Mouse (Mus musculus): ENCODE data around the gene Ift172. TPM values are rescaled to one million over a fixed set of nuclear protein-coding genes. Genes with fewer than 3 reads are reported as not detected.
A peak's percentile ranks its signal among the peaks of the same experiment; 100 is the strongest.

Ift172 gene
- total RNA-seq, 2 experiments from 2014 or later, result 95.7 to 101 TPM

DNA sequence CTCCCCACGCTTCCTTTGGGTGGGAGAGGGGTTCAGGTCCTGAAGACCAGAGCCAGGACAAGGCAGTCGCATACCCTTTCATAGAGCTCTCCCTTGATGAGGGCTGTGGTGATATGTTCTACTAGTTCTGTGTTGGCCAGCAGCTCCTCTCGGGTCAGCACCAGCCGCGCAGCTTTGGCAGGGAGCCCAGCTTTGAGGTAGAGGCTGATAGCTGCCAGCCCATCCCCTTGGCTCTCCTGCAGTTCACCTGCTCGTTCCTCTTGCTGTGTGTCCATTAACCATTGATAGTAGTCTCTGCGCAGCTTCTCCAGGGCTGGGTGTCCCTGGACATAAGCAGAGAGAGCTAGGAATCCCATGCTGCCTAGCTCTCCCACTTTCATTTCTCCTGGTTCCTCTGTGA lies 24.8 kb downstream of the Ift172 start:
- DNase-seq (ENCODE audit: low spot score in 2 of 2), result no peak

DNA sequence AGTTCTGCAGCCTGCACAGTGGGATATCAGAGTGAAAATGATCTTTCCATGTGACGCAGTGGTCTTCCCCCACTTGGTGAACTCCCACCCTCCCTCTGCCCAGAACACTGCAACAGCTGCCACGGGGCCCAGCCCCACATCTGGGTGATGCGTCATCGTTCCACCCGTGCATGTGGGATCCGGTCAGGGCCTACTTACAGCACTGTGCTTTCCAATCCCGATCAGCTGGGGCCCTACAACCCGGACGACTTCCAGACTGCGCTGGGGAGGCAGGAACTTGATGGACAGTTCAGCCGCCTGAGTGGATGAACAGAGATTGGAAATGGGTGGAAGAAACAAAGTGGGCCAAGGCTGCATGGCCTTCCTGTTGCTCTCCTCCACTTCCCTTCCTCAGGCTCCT lies 33.3 kb downstream of the Ift172 start:
- DNase-seq (ENCODE audit: low spot score in 2 of 2), result no peak

DNA sequence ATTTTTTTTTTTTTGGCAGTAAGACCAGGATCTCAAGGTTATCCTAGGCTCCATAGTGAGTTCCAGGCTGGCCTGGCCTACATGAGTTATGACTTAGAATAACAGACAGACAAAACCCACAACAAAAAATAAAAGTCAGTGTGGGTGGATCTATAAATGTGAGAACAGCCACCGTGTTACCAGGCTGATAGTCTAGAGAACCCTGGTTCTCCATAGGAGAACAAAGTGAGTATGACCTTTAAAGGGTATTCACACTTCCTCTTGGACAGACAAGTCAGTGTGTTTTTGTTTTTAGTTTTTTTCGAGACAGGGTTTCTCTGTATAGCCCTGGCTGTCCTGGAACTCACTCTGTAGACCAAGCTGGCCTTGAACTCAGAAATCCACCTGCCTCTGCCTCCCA lies 34.9 kb downstream of the Ift172 start:
- no peak for DNase-seq (ENCODE audit: low spot score in 2 of 2)

DNA sequence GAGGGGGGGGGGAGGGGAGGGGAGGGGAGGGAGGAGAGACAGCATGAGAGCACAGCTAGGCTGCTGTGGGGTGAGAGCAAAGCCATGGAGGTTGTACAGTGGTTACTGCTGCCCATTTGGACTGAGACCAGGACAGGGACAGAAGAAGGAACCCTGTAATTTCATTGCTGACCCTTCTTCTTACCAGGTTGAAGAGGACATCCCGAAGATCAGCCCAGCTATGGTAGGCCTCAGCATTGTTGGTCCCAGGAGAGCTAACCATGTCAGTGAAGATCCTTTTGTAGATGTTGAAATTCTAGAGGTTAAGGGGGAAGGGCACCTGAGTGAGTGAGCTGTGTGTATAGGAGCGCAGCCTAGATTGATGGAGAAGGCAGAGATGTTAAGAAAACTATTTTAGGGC lies 35.5 kb downstream of the Ift172 start:
- DNase-seq (ENCODE audit: low spot score in 2 of 2), result no peak

DNA sequence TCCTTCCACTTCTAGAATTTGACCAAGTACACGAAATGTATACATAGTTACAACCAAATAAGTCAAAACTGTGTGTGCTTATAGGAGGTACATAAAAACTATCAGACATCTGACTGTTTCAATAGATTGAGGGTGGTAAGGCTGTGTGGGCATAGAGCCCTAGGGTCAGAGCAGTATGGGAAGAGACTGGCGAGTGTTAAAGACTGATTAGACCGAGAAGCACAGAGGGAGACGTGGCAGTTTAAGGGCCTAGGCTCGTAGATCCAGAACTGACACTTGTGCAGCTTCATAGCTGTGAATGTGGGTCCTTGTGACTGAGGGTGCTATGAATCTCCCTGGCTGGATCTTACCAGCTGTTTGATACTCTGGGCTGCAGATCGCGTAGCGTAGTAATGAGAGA lies 36.0 kb downstream of the Ift172 start:
- no peak for DNase-seq (ENCODE audit: low spot score in 2 of 2)

DNA sequence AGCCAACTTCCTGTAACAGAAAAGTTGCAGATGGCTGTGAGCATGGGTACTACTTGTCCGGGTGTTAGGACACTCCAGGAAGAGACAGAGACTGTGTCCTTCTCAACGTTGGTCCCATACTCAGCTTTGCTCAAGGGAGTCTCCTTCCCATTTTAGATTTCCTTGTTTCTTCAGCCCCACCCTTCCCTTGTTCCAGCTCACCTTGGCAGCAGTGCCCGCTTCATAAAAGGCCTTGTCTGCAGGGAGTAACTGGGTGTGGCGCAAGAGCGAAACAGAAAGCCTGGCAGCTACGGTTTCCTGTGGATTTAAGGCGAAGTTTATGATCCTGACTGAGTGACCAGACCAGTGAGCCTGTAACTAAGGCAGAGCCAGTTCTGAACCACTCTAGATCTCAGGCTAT lies 36.5 kb downstream of the Ift172 start:
- no peak for DNase-seq (ENCODE audit: low spot score in 2 of 2)

DNA sequence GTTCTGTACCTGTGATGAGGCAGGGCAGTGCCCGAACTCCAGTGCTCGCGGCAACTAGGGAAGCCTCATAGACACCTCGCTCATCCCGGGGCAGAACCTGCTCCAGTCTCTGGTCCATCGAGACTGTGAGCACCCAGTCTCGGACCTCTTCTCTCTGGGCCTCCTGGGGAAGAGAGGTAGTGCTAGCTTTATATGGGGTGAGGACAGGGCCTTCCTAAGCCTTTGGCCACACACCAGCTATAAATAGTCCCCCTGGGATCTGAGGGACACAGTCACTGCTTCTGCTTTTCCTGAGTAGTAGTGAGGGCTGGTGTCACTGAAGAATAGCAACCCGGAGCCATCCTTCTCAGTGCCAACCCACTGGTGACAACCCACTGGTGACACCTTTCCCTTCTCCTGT lies 37.1 kb downstream of the Ift172 start:
- DNase-seq (ENCODE audit: low spot score in 2 of 2), result no peak

DNA sequence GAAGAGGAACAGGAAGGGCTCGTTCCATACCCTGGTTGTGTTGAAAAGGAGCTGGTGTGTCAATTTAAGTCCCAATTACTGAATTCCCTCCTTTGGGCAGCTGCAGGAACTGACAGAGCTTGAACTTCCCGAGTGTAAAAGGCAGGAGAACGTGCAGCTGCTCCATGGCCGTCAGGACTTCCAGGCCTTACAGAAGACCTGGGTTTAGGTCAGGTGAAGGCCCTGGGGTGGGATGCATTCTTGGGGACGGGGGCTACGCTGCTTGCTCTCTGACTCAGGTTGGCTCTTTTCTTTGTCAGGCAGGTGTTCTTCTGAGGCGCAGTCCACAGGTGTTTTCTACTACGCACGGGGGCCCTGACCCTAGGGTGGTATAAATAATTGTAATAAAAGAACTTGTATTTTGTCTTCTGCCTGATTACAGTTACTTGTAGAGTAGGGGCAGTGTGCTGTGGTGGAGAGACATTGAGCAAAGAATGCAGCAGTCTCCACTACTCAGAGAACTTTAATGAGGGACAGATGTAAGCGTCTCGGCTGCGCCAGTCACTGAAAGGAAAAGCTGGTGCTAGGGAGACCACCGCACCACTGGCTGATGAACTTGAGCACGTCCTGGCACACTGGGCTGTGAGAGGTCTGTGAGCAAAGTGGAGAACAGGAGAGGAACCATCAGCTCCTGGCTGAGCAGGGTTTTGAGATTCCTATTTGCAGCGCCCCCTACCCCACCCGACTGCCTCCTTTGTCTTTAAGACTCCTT lies 37.9 kb downstream of the Ift172 start:
- DNase-seq (ENCODE audit: low spot score in 2 of 2), result no peak

DNA sequence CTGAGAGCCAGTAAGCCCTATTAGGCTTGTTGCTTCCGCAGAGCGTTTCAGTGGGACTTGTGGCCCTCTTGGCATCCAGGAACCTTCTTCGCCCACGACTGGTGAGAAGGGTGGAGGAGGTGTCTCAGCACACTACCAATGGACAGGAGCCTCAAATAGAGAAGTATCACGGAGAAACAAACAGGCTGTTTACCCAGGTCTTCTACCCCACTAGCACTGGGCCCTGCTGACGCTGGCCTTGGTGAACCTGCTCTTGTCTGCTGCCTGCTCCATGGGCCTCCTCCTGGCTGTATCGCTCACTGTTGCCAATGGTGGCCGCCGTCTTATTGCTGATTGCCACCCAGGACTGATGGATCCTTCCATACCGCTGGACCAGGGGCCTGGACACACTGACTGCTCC lies 38.8 kb downstream of the Ift172 start:
- no peak for DNase-seq (ENCODE audit: low spot score in 2 of 2)

DNA sequence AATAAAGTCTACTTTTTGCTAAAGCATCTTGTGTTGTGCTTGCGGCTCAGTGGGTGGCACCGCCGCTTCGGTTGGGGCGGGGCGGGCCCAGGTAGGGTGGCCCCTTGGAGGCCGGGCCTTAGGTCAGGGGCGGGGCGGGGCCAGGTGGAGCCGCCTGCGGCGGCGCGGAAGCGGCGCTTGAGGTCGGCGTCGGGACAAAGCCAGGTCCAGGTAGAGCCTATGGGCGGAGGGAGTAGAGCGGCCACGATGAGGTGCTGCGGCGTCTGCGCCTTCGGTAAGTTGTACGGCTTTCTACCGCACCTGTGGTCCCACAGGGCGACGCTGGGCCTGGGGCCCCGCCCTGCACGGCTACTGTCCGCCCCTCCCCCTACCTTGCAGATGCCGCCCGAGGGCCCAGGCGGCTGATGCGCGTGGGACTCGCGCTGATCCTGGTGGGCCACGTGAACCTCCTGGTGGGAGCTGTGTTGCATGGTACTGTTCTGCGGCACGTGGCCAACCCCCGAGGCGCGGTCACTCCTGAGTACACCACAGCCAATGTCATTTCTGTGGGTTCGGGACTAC lies 39.3 kb downstream of the Ift172 start, which contains the start of gene Krtcap3:
TSS of gene Krtcap3 (plus strand) at position 151 of the 561 bp plus-strand sequence.
- no peak for DNase-seq (ENCODE audit: low spot score in 2 of 2)

DNA sequence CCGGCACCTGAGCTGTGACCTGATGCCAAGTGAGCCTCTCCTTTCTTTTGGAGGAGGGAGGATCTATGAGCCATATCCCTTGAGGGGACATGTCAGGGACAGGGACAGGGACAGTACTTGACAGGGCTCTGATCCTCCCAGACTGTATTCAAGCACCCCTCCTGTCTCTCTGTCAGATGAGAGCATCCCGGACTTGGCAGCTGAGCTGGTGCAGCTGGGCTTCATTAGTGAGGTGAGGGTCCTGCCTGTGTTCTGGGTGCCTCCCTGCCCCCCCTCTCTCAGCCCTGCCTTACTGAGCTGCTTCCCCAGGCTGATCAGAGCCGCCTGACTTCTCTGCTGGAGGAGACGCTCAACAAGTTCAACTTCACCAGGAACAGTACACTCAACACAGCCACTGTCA lies 40.2 kb downstream of the Ift172 start:
- DNase-seq (ENCODE audit: low spot score in 2 of 2), result no peak

DNA sequence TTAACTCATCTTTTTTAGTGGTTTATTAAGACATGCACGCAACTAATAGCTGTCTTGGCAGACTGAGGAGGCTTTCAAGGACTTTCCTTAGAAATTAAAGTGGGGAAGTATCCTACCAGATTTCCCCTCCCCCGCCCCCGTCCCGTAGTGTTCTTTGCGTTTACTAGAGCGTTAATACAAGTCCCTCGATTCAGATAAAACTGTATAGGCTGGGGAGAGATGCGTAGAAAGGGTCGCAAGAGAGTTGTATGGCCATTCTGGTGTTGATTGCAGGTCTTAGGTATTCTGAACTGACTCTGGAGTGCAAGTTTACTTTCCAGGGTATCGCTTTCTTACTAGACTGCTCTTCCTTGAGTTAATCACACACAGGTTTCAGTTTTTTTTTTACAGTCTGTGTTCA lies 48.7 kb downstream of the Ift172 start:
- DNase-seq (ENCODE audit: low spot score in 2 of 2), result no peak

DNA sequence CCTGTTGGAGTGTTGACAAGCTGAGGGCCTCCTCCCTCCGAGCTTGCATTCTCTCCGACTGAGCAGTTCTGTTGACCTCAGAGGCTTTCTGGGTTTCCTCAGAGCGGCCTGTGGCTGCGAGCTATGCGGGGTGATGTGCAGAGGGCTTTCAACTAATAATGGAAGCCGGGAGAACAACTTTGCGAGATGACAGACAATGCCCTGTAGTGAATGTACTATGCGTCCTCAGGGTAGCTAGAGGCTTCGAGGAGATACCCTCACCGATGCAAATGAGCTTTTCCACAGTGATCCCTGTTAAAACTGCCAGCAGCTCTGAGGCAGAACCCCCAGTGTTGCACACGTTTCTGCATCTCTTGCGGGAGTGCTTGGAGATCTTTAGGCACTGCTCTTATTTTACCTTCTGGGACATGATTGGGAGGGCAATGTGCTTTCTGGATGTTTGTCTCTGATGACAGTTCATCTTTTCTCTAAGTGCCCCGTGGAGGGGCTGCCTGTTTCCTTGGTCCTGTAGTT lies 49.3 kb downstream of the Ift172 start:
- DNase-seq (ENCODE audit: low spot score in 2 of 2), result no peak

DNA sequence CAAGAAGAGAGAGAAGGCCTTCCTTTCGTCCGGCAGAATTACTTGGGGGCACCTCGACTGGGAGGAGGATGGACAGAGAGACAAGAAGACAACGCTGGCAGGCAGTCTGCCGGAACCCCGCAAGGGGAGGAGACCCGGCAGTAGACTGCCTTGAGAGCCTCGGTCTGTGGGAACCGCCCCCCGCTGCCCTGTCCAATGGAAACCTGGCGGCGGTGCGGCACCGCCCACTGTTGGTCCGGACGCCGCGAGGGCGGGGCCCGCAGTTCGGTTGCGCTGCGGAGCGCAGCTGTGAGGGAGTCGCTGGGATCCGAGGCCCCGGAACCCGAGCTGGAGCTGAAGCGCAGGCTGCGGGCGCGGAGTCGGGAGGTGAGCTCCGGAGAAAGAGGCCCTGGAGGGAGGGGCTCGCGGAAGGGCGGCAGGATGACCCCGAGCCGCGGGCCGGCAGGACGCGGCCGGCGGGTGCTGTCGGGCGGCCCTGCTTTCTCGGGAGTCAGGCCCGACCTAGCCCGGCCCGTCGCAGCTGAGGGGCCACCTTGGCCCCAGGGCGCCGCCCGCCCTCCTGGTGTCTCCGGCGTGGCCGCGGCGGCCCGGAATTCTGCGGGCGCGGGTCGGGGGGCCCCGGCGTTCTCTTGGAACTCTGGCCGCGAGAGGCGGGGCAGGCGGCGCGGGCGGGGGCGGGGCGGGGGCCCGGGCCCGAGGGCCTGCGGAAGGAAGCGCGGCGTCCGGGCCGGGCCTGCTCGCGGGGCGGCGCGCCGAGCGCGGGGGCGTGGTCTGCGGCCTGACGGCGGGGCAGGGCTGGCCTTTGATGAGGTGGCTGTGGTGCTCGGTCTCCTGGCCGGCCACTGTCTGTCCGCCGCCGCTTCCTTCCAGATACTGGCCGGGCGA lies 50.0 kb downstream of the Ift172 start, which contains the start of the genes Nrbp1 and Gm9970:
TSS of gene Nrbp1 (plus strand) at position 228 of the 885 bp plus-strand sequence.
TSS of gene Gm9970 (minus strand) at position 596 of the 885 bp plus-strand sequence.
- peak; percentile 93 to 97 for DNase-seq (ENCODE audit: low spot score in 2 of 2)

DNA sequence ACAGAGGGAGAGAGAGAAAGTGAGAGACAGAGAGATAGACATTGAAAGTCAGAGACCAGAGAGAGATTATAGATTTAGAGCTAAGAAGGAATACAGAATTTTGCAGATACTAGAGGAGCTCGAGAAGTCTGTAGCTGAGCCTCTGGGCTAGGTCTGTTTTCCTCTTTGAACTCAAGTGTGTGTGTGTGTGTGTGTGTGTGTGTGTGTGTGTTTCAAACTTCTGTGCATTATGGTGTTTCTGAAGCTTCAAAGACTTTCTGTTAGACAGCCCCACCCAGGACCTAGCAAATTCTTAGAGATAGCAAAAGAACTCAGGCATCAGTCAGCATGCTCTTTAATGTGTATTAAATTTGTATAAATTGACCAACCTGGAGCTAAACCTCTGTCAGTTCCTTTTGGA lies 64.3 kb downstream of the Ift172 start:
- no peak for DNase-seq (ENCODE audit: low spot score in 2 of 2)

DNA sequence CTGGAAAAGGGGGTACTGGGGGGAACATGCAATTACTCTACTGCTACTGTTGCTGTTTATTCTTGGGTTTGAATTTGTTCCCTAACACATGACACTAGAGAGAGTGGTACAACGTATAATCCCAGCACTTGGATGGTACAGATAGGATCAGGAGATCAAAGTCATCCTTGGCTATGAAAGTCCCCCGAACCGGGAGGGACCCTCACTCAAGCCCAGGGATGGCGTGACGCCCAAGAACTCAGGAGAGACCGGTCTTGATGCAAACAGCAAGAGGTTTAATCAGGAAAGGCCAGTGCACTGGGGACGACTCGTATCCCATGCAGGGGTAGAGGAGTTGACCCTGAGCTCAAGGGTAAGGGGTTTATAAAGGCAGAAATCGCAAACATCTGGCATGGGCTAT lies 68.2 kb downstream of the Ift172 start:
- no peak for DNase-seq (ENCODE audit: low spot score in 2 of 2)

DNA sequence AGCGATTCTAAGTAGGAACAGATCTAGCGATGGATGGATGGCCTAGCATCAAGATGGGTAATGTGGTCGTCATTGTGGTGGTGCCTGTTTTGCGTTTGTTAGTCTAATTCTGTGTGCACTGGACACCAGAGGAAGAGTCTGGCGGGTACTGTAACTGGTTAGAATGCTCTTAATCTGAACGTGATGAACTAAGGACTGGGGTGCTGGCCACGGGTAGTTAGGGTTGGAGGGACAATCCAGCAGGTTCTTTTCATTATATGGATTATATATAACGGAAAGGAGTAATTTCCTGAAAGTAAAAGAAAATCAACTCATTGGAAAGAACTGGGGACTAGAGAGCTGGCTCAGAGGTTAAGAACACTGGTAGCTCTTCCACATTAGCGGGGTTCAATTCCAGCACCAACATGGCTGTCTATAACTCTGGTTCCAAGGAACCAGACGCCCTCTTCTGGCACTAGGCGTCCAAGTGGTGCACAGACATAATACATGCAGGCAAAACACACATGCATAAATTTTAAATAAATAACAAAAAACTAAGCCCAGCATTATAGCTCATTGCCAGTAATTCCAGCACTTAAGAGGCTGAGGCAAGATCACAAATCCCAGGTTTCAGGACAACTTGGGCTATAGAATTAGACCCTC lies 69.5 kb downstream of the Ift172 start:
- DNase-seq (ENCODE audit: low spot score in 2 of 2), result no peak

DNA sequence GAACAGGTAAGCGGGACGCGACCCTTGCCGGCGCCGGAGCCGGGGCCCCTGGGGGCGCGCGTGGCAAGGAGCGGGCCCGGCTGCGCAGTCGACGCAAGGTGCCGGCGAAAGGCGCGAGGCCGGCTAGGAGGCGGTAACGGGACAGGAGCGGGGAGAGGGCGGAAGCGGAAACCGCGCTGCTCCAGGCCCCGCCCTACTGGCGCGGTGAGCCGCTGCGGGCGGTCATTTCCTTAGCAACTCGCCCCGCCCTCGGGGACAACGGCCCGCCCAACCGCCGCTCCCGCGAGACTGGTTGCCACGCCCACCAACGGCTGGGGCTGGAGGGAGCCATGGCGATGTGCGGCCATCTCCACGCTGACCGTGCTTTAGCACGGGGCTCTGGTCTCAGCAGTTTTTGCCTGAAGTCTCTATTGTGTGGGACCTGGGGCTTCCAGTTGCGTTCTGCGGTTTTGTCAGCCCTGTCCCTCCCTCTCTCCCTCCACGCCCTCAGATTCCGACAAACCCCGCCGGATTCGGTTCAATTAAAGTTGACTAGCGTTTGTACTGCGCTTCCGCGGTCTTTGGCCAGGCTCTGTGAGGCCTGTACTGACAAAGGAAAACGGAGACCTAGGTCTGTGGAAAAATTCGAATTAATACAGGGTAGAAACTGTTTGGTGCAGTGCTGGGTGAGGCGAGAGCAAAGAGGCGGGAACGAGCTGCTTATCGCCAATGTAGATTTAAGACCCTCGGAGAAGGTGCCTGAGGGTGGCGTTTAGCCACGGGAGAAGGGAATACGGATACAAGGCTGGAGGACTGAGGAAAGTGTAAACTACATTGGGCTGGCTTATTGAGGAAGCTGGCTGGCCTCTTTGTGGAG lies 70.2 kb downstream of the Ift172 start, which contains the start of gene Ppm1g:
TSS of gene Ppm1g (minus strand) at position 240 of the 856 bp plus-strand sequence.
- DNase-seq (ENCODE audit: low spot score in 2 of 2), result peak; percentile 97 to 98

DNA sequence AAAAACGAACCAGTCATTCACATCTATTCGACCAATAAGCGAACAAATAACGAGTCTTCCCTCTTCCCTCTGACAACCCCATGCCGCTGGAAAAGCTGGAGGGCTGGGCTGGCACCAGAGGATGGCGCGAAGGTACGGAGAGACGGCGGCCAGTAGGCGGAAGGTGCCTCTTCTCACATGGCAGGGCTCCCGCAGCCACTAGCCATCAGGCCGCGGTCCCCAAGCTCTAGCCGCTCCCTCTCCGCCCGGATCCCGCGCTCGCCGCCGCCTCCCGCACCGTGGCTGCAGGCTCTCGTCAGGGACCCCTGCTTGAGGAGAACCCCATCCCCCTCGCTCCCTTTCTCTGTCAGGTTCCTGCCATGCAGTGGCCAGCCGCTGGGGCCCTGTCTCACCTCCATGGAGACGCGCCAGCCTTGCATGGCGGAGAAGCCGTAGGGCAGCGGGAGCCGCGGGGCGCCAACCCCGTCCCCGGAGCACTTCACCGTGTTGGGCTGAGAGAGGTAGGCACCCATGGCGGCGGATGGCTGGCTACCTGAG lies 70.9 kb downstream of the Ift172 start:
- DNase-seq (ENCODE audit: low spot score in 2 of 2), result peak in 1 of 2 experiments; percentile 52

DNA sequence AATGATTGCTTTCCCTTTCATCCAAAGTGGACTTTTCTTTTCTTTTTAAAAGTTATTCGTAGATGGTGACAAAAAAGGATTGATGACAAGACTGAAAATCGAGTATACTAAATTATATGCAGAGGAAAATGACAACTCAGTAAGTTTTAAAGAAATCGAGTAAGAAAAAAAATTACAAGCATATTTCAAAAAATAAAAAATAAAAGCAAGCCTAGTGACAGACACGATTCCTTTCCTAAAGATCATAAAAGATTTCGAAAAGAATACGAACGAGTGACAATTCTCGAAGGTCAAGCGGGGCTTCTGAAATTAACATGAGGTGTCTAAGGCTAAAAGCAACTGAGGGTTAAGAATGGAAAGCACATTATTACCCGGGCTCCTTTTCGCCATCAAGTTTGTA lies 71.4 kb downstream of the Ift172 start:
- DNase-seq (ENCODE audit: low spot score in 2 of 2), result no peak

Measured in left cerebral cortex, adult 18-20 months (tissue).